In the genomic region with DNA sequence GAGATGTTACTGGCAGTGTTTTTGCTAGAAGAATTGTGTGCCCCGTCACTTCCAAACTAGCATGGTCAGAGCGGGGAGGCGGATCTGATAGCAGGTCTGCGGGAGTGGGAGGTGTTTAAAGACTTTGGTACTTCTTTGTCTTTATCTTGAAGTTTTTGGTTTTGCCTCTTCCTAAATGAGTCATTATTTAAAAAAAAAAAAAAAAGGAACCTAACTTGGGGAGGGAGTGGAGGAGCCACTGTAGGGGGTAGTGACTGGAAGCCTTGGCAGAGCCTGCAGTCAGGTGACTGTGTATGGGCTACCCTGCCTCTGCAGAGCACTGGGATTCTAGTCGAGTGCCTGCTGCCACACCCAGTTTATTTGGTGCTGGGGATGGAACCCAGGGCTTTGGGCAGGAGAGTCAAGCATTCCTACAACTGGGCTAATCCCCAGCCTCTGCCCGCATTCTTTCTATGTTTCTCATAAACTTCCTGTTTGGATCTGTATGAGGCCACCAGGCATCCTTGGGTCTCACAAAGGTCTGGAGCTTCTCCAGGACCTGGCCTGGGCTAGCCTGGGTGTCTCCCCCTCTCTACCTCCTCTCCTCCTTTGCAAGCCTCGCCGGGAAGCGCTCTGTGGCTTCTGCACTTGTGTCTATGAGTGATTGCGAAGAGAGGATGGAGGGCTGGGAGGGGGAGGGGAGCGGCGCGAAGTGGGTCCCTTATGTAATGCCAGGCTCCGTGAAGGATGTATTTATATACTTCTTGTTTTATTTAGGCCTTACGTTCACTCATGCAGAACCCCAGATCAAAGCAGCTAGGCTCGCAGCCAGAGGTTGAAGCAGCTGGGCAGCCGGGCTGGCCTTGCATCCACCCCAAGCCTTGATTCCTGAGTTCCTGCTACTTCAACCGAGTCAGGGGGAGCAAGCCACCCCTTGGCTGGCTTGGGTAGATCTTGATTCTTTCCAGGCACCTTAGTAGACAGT, we compare ENCODE assay signal across 9 mouse cellular contexts.
DNase-seq lines count a peak whose midpoint lies in the region; ATAC-seq lines count a peak whose summit lies in the region.
"Had no signal": no experiment of that assay in that cellular context is flagged by ENCODE, and none has a peak within 500 bp of the region (broad histone marks: within the 10 kb centered on the region; RNA-seq: fewer than 3 reads in every experiment).

No protein-coding gene starts in this region.

- intact Hi-C loops in left cerebral cortex, postnatal 36 days (cut with DNase I): no loop called here
- intact Hi-C loops in left cerebral cortex, postnatal 14 days (cut with DNase I): no loop called here

- no peak for ATAC-seq in hindbrain, embryonic 16.5 days

- 61% methylated on average over 18 of the region's 18 CpGs for WGBS in hindbrain, embryonic 16.5 days

- peaks cover 5% of the 10 kb centered on the region; the same call in 1 of the 2 replicates for H3K36me3 ChIP-seq in hindbrain, embryonic 16.5 days (ENCODE audit: control insufficient read depth, insufficient read depth, low read length)

- DNase-seq in left cerebral cortex, postnatal 36 days (ENCODE audit: low spot score in 2 of 2): peak; percentile 26 to 50
- DNase-seq in left cerebral cortex, postnatal 14 days (ENCODE audit: low spot score in 2 of 2): no peak
- DNase-seq in MEL-GATA-1-ER (ENCODE audit: extremely low read depth, low read depth): peak; percentile 86
- DNase-seq in fibroblast of lung, adult 2 months (ENCODE audit: low read depth): peak; percentile 36
- peak; percentile 42 for DNase-seq in lung, postnatal 36 days
- no peak for DNase-seq in cerebellum, adult 11 months
- DNase-seq in cerebellum, adult 9-11 months: no peak

- H3K27ac ChIP-seq in hindbrain, embryonic 16.5 days (ENCODE audit: low read depth, low read length): no peak overlapping the region
- H3K27ac ChIP-seq: neural tube, embryonic 13.5 days had no signal

- H3K9me3 ChIP-seq in hindbrain, embryonic 16.5 days (ENCODE audit: control insufficient read depth, low read length): peaks cover 2% of the 10 kb centered on the region; the same call in 1 of the 2 replicates
- H3K9me3 ChIP-seq: neural tube, embryonic 13.5 days had no signal

- no peak overlapping the region for H3K9ac ChIP-seq in hindbrain, embryonic 16.5 days (ENCODE audit: low read depth, low read length)
- H3K9ac ChIP-seq: neural tube, embryonic 13.5 days had no signal

- no peak overlapping the region for H3K4me3 ChIP-seq in hindbrain, embryonic 16.5 days (ENCODE audit: low read length)
- H3K4me3 ChIP-seq: neural tube, embryonic 13.5 days had no signal

- no peak overlapping the region for H3K4me2 ChIP-seq in hindbrain, embryonic 16.5 days (ENCODE audit: low read length)
- H3K4me2 ChIP-seq: neural tube, embryonic 13.5 days had no signal

- H3K4me1 ChIP-seq in hindbrain, embryonic 16.5 days (ENCODE audit: control insufficient read depth, insufficient read depth, low read depth, low read length): no peaks in the 10 kb centered on the region
- H3K4me1 ChIP-seq: neural tube, embryonic 13.5 days had no signal

- H3K27me3 ChIP-seq in hindbrain, embryonic 16.5 days (replicated peaks; ENCODE audit: control insufficient read depth, insufficient read depth, low read length): no peaks in the 10 kb centered on the region
- H3K27me3 ChIP-seq: neural tube, embryonic 13.5 days had no signal

Comparison
In these comparisons a context has a peak if more than half of its experiments do, and no peak if none do; other contexts are left out.
1. DNase-seq: peak in left cerebral cortex, postnatal 36 days (2 of 2), MEL-GATA-1-ER (single experiment), fibroblast of lung, adult 2 months (single experiment) and lung, postnatal 36 days (single experiment); none in left cerebral cortex, postnatal 14 days (0 of 2), cerebellum, adult 11 months (single experiment) and cerebellum, adult 9-11 months (single experiment).